Mouse (Mus musculus) neural tube, embryonic 11.5 days (tissue): Measurements from ENCODE around the gene Pcdh15. TPM values are rescaled to one million over a fixed set of nuclear protein-coding genes. Genes with fewer than 3 reads are reported as not detected.

ENCODE experiments used
- ATAC-seq: fragments of 200-750 bp; cut with Nextera tagmentation; 2 replicates; pipeline ENCODE4 v1.8.0; 2017; ENCODE audit warnings: moderate number of reproducible peaks, mild to moderate bottlenecking, moderate TSS enrichment, moderate library complexity; ENCODE audit not compliant: insufficient read depth, low FRiP score, low TSS enrichment
- DNase-seq: peaks from one replicate; pipeline ENCODE4 v3.0.0-alpha.2; 2015; ENCODE audit warnings: low spot score
- H3K27ac ChIP-seq: fragments of 300-500 bp; sonication (generic); 2 replicates; pipeline ENCODE4 v1.5.1; 2014; ENCODE audit warnings: low read depth, mild to moderate bottlenecking, low read length
- H3K27me3 ChIP-seq: fragments of 300-500 bp; sonication (generic); 2 replicates; pipeline ENCODE4 v1.6.1; 2014; ENCODE audit warnings: mild to moderate bottlenecking, low read length, mixed read lengths; ENCODE audit not compliant: control insufficient read depth, insufficient read depth
- H3K36me3 ChIP-seq: fragments of 300-500 bp; sonication (generic); 2 replicates; pipeline ENCODE4 v1.6.1; 2014; ENCODE audit warnings: mild to moderate bottlenecking, low read length, moderate library complexity, mixed read lengths; ENCODE audit not compliant: control insufficient read depth, insufficient read depth
- H3K4me1 ChIP-seq: fragments of 300-500 bp; sonication (generic); 2 replicates; pipeline ENCODE4 v1.6.1; 2014; ENCODE audit warnings: low read length, mixed read lengths; ENCODE audit not compliant: control insufficient read depth, insufficient read depth
- H3K4me2 ChIP-seq: fragments of 300-500 bp; sonication (generic); 2 replicates; pipeline ENCODE4 v1.6.1; 2014; ENCODE audit warnings: low read depth, mild to moderate bottlenecking, moderate library complexity
- H3K4me3 ChIP-seq: fragments of 300-500 bp; sonication (generic); 2 replicates; pipeline ENCODE4 v1.5.1; 2014; ENCODE audit warnings: low read depth, low read length
- H3K9ac ChIP-seq: fragments of 300-500 bp; sonication (generic); 2 replicates; pipeline ENCODE4 v1.6.1; 2014; ENCODE audit warnings: mild to moderate bottlenecking, low read length
- H3K9me3 ChIP-seq: fragments of 300-500 bp; sonication (generic); 2 replicates; pipeline ENCODE4 v1.6.1; 2016; ENCODE audit warnings: low read length; ENCODE audit not compliant: control insufficient read depth
- WGBS: fragments of 180-500 bp; shearing (Covaris S2); extraction: QIAGEN DNeasy Blood & Tissue Kit; methylation state at CpG from one replicate; pipeline ENCODE4 v1.1.7; 2014; 5-methylcytosine and 5-hydroxymethylcytosine counted together
- polyA plus RNA-seq: library from polyadenylated mRNA; unstranded; fragments of >200 nt; fragmentation: Nextera tagmentation; extraction: Ambion mirVana; gene quantifications from 2 replicates; pipeline ENCODE4 v1.2.1, GENCODE M21; 2014

Gene Pcdh15
- polyA plus RNA-seq, 1 experiment from 2014 or later, result 1.9 TPM

DNA sequence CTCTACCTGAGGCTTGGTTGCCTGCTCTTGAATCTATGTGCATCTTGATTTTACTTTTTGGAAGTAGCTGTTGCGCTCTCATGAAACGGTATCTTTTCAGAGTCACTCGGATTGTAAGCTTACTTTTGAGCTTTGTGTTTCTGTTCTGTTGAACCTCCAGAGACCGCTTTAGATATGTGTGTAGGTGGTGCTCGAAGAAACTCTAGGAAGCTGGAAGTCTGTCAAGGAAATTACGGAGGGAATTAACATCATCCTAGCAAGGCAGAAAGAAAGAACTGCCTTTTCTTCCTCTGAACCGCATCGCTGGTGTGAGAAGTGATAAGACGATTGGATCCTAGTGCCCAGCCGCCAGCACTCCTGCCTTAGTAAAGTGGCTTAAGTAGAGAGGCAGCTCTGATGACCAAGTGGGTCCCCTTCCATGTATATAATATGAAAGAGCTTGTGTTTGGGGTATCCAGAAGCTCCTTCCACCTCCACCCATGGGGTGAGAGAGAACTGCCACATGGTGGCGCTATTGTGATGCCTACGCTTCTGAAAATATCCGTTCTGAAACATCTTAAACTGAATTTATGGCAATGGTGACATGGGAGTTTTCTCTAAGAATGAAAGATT, 4.3 kb downstream of the Pcdh15 start:
- DNase-seq (no peak), ATAC-seq (no peak)
- Histone ChIP-seq H3K9me3 (no peaks in the 10 kb centered on the region), H3K9ac (no peak overlapping the region), H3K27ac (no peak overlapping the region), H3K4me1 (0 out of 2 replicates have a peak, but pooled peaks cover 3% of the 10 kb centered on the region), H3K36me3 (no peaks in the 10 kb centered on the region), H3K4me3 (no peak overlapping the region), H3K27me3 (peaks cover 22% of the 10 kb centered on the region), H3K4me2 (no peak overlapping the region)
- 80% methylated on average over 13 of the region's 13 CpGs for WGBS

DNA sequence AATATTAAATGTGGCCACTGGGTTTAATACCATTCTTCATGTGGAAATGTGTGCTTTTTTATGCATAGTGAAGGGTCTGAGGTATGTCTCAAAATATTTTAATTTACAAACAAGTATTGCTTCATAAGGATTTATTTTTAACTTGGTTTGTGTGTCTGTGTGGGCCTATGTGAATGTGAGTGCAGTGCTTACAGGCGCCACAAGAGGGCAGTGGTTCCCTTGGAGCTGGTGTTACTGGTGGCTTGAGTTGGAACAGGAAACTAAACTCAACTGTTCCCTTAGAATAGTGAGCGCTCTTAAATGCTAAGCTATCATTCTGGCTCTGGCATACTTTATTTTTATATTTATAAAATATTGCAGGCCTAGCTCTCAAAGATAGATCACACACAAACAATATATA, 6.8 kb downstream of the Pcdh15 start:
- Histone ChIP-seq H3K36me3 (no peaks in the 10 kb centered on the region), H3K27ac (no peak overlapping the region), H3K9me3 (no peaks in the 10 kb centered on the region), H3K9ac (no peak overlapping the region), H3K4me1 (no peaks in the 10 kb centered on the region), H3K27me3 (0 out of 2 replicates have a peak, but pooled peaks cover 2% of the 10 kb centered on the region), H3K4me3 (no peak overlapping the region), H3K4me2 (no peak overlapping the region)
- DNase-seq (peak; percentile 66), ATAC-seq (no peak)
- WGBS, result 44% methylated on average over 2 of the region's 2 CpGs

DNA sequence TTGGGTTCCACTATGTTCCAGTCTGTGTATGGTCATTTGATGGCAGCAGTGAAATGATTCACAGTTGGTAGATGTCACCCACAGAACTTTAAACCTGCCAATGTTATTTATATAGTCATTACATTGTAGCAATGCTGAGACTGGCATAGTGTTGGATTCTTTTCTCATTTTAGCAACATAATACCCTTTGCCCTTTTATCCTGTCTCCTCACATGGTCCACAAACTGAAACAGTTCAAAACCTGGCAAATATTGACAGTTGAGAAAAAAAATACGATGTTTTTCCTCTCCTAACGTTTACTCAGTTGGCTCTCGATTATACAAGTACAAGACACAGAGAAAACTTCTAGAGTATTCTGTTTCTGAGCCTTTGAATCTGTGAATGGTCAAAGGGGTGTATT, 38.8 kb downstream of the Pcdh15 start:
- H3K4me1 ChIP-seq, result no peaks in the 10 kb centered on the region
- no peak overlapping the region for H3K4me3 ChIP-seq
- no peak for ATAC-seq
- no peaks in the 10 kb centered on the region for H3K9me3 ChIP-seq
- H3K27me3 ChIP-seq, result no peaks in the 10 kb centered on the region
- 76% methylated on average over 3 of the region's 3 CpGs for WGBS
- H3K9ac ChIP-seq, result no peak overlapping the region
- no peak overlapping the region for H3K4me2 ChIP-seq
- H3K36me3 ChIP-seq, result no peaks in the 10 kb centered on the region
- H3K27ac ChIP-seq, result no peak overlapping the region
- DNase-seq, result no peak

- DNase-seq (no peak), ATAC-seq (no peak)
- H3K36me3 ChIP-seq, result no peaks in the 10 kb centered on the region
- H3K9ac ChIP-seq, result no peak overlapping the region
- H3K27ac ChIP-seq, result no peak overlapping the region
- no peaks in the 10 kb centered on the region for H3K9me3 ChIP-seq
- no peaks in the 10 kb centered on the region for H3K27me3 ChIP-seq
- no peak overlapping the region for H3K4me2 ChIP-seq
- H3K4me1 ChIP-seq, result no peaks in the 10 kb centered on the region
- H3K4me3 ChIP-seq, result no peak overlapping the region
Measured at GRCm38 (mm10) chr10:73147543-73147942, 48.4 kb downstream of the Pcdh15 start.

DNA sequence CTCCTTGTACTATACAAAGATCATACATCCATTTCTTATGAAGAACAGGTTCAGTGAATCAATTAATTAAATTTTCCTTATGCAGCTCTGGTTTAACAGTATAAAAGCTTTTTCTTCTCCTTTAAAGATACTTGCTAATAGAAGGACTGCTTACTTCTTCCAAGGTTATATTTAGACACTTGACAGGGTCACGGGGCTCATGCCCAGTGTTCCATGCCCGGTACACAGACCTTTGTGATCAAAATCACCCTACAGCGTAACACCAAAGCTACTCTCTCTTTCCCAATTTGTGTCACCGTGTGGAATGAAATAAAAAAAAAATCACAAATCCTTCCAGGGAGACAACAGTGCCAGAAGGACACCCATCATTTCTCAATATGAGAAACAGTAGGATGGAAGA, 48.8 kb downstream of the Pcdh15 start:
- DNase-seq, result no peak
- no peak for ATAC-seq
- no peak overlapping the region for H3K4me2 ChIP-seq
- H3K36me3 ChIP-seq, result no peaks in the 10 kb centered on the region
- H3K27me3 ChIP-seq, result no peaks in the 10 kb centered on the region
- no peak overlapping the region for H3K27ac ChIP-seq
- H3K4me3 ChIP-seq, result no peak overlapping the region
- no peak overlapping the region for H3K9ac ChIP-seq
- no peaks in the 10 kb centered on the region for H3K4me1 ChIP-seq
- 82% methylated on average over 4 of the region's 4 CpGs for WGBS
- no peaks in the 10 kb centered on the region for H3K9me3 ChIP-seq

DNA sequence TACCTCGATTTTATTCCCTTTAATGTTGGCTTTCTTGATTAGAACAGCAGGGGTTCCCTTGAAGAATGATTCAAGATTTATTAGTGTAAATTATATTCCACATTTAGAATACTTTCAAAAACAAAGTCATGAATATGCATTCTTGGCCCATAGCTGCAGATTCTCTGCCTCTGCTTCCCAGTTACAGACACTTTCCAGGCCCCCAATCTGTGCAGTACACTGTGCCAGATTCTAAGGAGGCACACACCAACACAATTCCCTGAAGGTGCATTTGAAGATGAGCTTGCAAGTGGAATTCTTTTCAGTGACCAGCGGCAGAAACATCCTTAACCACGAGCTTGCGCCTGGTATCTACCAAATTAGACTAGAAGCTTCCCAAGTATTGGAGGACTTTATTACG, 55.4 kb downstream of the Pcdh15 start:
- ATAC-seq, result no peak
- Histone ChIP-seq H3K27me3 (no peaks in the 10 kb centered on the region), H3K4me3 (no peak overlapping the region), H3K36me3 (no peaks in the 10 kb centered on the region), H3K4me2 (no peak overlapping the region), H3K9ac (no peak overlapping the region), H3K27ac (no peak overlapping the region), H3K9me3 (no peaks in the 10 kb centered on the region), H3K4me1 (no peaks in the 10 kb centered on the region)
- DNase-seq, result no peak
- WGBS, result 87% methylated on average over 5 of the region's 5 CpGs

GRCm38 (mm10) chr10:73161757-73162156, 62.6 kb downstream of the Pcdh15 start:
- Histone ChIP-seq H3K9ac (no peak overlapping the region), H3K27me3 (no peaks in the 10 kb centered on the region), H3K9me3 (no peaks in the 10 kb centered on the region), H3K4me2 (no peak overlapping the region), H3K4me1 (no peaks in the 10 kb centered on the region), H3K36me3 (no peaks in the 10 kb centered on the region), H3K4me3 (no peak overlapping the region), H3K27ac (no peak overlapping the region)
- WGBS, result 88% methylated on average over 1 of the region's 1 CpGs
- DNase-seq (no peak), ATAC-seq (no peak)

GRCm38 (mm10) chr10:73216001-73216400, 116.9 kb downstream of the Pcdh15 start:
- Histone ChIP-seq H3K36me3 (no peaks in the 10 kb centered on the region), H3K4me3 (no peak overlapping the region), H3K9me3 (no peaks in the 10 kb centered on the region), H3K9ac (no peak overlapping the region), H3K27me3 (no peaks in the 10 kb centered on the region), H3K27ac (no peak overlapping the region), H3K4me2 (no peak overlapping the region), H3K4me1 (no peaks in the 10 kb centered on the region)
- DNase-seq (no peak), ATAC-seq (no peak)
- WGBS, result 70% methylated on average over 2 of the region's 2 CpGs

DNA sequence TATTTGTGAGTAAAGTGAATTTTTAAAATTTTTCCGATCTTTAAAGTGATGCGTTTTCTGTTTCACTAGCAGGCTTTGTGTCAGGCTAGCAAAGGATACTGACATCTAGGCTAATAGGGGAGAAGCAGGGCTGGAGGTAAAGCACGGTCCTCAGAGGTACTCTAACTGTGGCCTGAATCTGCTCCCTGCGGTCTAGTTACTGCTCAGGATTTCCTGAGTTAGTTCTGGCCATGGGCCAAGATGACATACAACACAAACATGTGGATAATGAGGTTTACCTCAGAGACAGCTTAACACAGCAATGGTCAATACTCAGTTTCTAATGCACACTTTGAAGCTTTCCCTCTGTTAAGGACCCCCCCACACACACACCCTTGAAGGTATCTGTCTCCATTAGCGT, 143.2 kb downstream of the Pcdh15 start:
- H3K9me3 ChIP-seq, result no peaks in the 10 kb centered on the region
- H3K4me1 ChIP-seq, result no peaks in the 10 kb centered on the region
- DNase-seq, result no peak
- no peak overlapping the region for H3K9ac ChIP-seq
- H3K27me3 ChIP-seq, result no peaks in the 10 kb centered on the region
- no peak overlapping the region for H3K27ac ChIP-seq
- H3K36me3 ChIP-seq, result no peaks in the 10 kb centered on the region
- no peak for ATAC-seq
- H3K4me3 ChIP-seq, result no peak overlapping the region
- no peak overlapping the region for H3K4me2 ChIP-seq
- WGBS, result 83% methylated on average over 5 of the region's 5 CpGs
